Mouse (Mus musculus) megakaryocyte-erythroid progenitor cell, adult 5 weeks (primary cell): ENCODE measurements around the gene Rad51. TPM values are rescaled to one million over a fixed set of nuclear protein-coding genes. Genes with fewer than 3 reads are reported as not detected.

Experiments
- polyA plus RNA-seq: library from polyadenylated mRNA; stranded (reverse); fragments of >175 nt; gene quantifications from 2 replicates; pipeline ENCODE4 v1.2.3, GENCODE M21; 2012

The Rad51 gene
- polyA plus RNA-seq = 62.4 and 71.8 TPM in 2 replicates

GRCm38 (mm10) chr2:119112438-119113112, at the start of gene Rad51:
TSS of gene Rad51 (plus strand) at chr2:119112793.

GRCm38 (mm10) chr2:119156681-119157572, 44.3 kb downstream of the Rad51 start, which contains the start of gene Rmdn3:
TSS of gene Rmdn3 (minus strand) at chr2:119157034.

GRCm38 (mm10) chr2:119166901-119167865, 54.6 kb downstream of the Rad51 start, which contains the start of gene Gchfr:
TSS of gene Gchfr (plus strand) at chr2:119167773.

GRCm38 (mm10) chr2:119173991-119174651, 61.5 kb downstream of the Rad51 start, which contains the start of gene Gm14137:
TSS of gene Gm14137 (plus strand) at chr2:119174509.

Other genes starting within 250 kb of the Rad51 start
- 35.3 and 39.5 TPM in 2 replicates for gene Bahd1, start 212.4 kb upstream of the Rad51 start, polyA plus RNA-seq
- gene Chst14, start 186.3 kb upstream of the Rad51 start, polyA plus RNA-seq = 6.7 and 12.2 TPM in 2 replicates
- gene Ccdc32, start 83.4 kb upstream of the Rad51 start, polyA plus RNA-seq = 7.3 and 7.7 TPM in 2 replicates
- 3.0 and 3.4 TPM in 2 replicates for gene Rpusd2, start 78.0 kb upstream of the Rad51 start, polyA plus RNA-seq
- gene Knl1, start 65.7 kb upstream of the Rad51 start, polyA plus RNA-seq = 1.8 and 3.0 TPM in 2 replicates
- gene Rmdn3, start 44.2 kb downstream of the Rad51 start, polyA plus RNA-seq = 19.1 and 34.0 TPM in 2 replicates
- 2.9 and 4.2 TPM in 2 replicates for gene Gchfr, start 55.0 kb downstream of the Rad51 start, polyA plus RNA-seq
- gene Gm14137, start 61.7 kb downstream of the Rad51 start, polyA plus RNA-seq = 0.19 and 0.37 TPM in 2 replicates
- 73.7 and 74.2 TPM in 2 replicates for gene Zfyve19, start 95.8 kb downstream of the Rad51 start, polyA plus RNA-seq
- 31.7 and 37.9 TPM in 2 replicates for gene Dnajc17, start 96.0 kb downstream of the Rad51 start, polyA plus RNA-seq
- gene Ppp1r14d, start 117.1 kb downstream of the Rad51 start, polyA plus RNA-seq = not detected in 2 replicates
- 0.15 and 0.16 TPM in 2 replicates for gene Spint1, start 124.6 kb downstream of the Rad51 start, polyA plus RNA-seq
- 1.7 and 1.9 TPM in 2 replicates for gene Rhov, start 158.5 kb downstream of the Rad51 start, polyA plus RNA-seq
- 21.6 and 28.9 TPM in 2 replicates for gene Vps18, start 175.9 kb downstream of the Rad51 start, polyA plus RNA-seq
- 0.42 and 0.61 TPM in 2 replicates for gene Dll4, start 213.0 kb downstream of the Rad51 start, polyA plus RNA-seq
- gene Chac1, start 238.4 kb downstream of the Rad51 start, polyA plus RNA-seq = 7.4 and 8.4 TPM in 2 replicates